Mouse (Mus musculus): ENCODE results near the gene Slc25a23.
"Not testable (repeated sequence)": the region's sequence is repeated elsewhere in the genome, so short reads cannot be mapped to it uniquely, and the experiment has no call there.

The Slc25a23 gene

DNA sequence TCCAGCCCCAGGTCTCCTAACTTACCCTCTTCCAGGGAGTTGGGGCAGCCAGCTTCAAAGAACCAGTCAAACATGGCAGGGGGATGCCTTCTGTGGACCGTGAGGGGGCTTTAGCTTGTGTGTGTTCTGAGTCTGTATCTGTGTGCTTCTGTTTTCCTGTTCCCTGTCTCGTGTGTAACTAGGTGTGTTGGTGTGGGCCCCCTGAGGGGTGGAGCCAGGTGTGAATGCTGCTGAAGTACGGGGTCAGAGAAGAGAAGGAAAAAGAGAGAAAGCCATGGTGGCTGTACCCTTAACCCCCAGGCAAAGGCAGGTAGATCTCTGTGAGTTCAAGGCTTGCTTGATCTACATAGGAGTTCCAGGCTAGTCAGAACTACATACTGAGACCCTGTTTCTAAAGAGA, 17.3 kb upstream of the Slc25a23 start:
- no peak for DNase-seq (ENCODE audit: extremely low read depth, low read depth, low spot score)

DNA sequence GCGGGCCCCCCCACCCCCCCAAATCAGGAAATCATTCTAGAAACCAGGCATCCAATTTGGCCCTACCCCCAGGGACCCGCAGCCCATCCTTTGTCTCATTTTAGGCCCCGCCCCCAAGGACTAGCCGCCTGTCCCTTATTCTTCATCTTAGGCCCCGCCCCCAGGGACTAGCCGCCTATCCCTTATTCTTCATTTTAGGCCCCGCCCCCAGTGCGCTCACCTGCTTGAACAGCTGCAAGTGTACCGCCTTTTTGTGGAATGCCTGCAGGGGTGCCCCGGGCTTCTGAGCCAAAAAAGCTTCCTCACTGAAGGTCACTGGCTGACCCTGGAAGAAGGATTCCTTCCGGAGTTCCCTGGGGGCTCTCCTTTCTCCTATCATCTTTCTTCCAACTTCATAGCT, 11.0 kb upstream of the Slc25a23 start:
- DNase-seq (ENCODE audit: extremely low read depth, low read depth, low spot score): no peak

DNA sequence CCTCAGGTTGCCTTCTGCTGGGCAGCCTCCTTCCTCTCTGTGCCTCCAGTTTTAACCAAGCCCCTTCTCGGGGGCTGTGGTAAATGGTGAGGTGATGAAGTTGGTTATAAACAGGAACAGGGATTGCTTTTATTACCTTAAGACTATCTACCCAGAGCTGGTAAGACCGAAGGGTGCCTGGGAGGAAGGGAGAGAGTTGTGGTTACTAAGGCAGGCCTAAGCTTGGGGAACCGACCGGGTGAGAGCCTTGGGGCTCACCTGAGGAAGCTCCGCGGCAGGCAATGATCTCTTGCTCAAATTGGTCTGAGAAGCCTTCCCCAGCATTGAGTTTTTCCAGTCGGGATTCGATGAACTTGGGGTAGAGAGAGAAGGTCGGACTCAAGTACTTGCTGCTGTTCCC, 10.6 kb upstream of the Slc25a23 start:
- DNase-seq (ENCODE audit: extremely low read depth, low read depth, low spot score): no peak

DNA sequence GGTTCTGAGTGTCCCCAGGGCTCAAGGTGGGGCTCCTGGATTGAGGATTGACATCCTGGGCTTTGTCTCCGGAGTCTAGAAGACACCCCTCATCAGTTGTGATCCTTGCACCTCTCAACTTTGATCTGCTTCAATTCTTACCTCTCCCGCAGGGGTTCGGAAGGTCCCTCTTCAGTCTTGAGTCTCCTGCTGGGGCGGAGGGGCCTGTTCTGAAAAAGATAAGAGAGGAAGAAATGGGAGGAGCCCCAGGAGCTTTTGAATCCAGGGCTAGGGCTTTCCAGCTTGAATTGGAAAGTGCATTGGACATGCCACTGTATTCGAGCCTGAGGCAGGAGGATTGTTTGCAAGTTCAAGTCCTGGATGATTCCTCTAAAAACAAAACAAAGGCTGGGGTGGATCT, 7.2 kb upstream of the Slc25a23 start:
- no peak for DNase-seq (ENCODE audit: extremely low read depth, low read depth, low spot score)

DNA sequence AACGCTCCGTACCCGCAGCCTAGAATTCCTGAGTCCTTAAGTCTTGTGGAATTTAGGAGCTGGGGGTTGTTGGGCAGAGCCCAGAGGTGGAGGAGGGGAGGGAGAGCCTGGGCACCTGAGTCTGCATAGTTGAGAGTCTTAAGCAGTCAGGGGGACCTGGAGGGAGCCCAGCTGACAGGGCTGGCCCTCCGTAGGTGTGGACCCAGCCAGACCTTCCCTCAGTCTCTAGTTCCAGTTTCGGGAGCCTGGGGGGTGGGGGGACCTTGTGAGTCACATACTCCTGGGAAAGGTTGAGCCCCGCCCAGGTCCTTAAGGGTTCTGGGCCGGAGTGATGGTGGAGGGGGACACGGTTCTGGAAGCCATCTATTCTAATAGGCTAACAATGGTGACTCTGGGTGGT, 3.4 kb upstream of the Slc25a23 start:
- no peak for DNase-seq (ENCODE audit: extremely low read depth, low read depth, low spot score)

DNA sequence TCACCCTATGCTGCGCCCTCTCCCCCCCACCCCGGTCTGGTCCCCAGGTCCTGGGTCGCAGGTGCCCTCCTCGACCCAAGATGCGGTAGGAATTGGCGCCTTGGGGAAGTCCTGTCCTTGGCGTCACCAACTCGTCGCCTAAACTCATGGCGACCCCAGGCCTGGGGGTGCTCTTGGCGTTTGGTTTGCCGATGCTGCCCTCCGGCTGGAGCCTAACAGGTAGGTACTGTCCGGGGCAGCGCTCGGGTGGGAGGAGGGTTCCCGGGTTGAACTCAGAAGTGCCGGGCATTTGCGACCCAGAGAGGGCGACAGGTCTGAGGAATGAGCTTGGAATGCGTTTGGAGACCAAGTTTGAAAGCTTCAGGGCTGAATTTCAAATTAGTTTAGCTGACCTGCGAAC, 2.9 kb upstream of the Slc25a23 start:
- no peak for DNase-seq (ENCODE audit: extremely low read depth, low read depth, low spot score)

DNA sequence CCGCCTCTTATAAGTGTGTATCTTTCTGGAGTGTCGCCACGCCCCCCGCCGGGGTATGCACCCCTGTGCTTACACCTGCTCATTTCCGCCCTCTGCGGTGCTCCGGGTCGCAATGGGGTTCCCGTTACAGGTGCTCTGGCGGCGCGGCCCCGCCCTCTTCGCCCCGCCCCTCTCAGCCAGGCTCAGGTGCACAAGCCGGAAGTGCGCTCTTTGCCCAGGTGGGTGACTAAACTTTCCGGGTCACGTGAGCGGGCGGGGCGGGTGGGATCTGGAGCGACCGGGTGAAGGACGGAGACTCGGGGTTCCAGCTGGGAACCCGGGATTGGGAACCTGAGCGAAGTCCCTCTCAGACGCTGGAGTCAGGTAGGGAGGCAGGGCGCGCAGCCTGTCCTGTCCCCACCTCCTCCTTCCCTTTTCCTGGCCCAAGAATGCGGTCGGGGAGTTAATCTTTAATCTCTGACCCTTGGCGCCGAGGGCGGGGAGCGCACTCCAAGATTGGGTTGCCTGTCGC, 2.4 kb upstream of the Slc25a23 start:
- DNase-seq (ENCODE audit: extremely low read depth, low read depth, low spot score): no peak

DNA sequence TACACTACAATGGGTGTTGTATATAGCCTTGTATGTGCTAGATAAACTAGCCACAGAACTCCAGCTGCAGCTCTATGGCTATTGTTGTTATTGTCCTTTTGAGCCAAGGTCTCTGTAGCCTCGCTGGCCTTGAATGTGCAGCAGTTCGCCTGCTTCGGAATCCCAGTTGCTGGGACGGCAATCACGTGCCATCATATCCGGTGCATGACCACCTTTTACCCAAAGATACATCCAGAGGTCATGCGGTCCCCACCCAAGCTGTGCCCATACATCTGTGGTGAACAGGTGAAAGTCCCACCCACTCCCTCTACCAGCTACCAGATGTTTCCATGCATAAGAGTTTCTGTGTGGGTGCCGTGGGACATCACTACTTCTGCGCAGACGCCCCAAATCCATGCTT, 1.4 kb upstream of the Slc25a23 start:
- no peak for DNase-seq (ENCODE audit: extremely low read depth, low read depth, low spot score)

DNA sequence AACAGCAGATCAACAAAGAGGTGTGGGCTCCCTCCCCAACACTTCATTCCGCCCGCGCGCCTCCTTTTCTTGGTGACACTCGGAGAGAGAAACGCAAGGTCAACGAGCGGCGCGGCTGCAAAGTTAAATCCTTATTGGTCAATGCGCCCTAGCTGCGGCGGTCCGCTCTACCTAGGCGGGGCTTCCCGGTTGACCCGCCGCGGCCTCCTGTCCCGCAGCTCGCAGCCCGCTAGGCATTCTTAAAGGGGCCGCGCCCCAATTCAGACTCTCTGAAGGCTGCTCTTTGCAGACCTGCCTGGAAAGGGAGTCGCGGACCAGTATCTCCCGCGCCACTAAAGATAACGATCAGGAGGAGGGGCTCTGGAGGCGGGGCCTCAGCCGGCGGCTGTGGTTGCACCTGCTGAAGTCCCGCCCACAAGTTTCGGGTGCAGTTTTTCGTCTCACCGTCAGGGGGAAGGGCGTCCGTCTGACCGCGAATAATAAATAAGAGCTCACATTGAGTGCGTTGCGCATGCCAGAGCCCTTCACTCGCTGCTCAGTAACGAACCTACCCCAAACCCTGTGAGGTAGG, 653 bp upstream of the Slc25a23 start:
- peak; percentile 66 for DNase-seq (ENCODE audit: extremely low read depth, low read depth, low spot score)

DNA sequence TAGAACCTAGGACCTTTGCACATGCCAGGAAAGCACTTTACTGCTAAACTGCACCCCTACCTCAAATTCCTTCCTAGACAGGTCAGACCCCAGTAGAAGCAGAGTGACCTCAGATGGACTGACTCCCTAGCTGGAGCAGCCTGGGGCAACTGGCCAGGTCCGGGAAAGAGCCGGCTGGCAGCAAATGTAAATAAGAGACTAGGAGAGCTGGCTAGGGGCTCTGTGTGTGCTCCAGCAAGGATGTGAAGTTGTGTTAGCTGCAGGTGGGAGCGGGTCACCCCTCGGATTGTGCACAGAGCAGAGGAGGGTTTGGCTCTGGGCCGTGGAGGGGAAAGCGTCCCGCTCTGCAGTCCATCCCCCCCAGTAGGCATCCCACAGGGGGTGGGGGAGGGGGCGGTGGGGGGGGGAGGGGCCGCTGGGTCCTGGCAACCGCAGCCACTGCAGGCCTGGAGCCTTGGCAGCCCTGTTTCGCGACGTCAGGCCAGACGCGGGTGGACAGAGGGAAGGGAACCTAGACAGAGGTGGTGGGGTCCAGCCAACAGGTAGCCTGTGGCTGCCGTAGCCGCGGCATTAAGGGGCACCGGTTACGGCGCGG, 675 bp downstream of the Slc25a23 start, which contains the start of gene Crb3:
Crb3 (plus strand) TSS at position 215 of the 595 bp plus-strand sequence.
- no peak for DNase-seq (ENCODE audit: extremely low read depth, low read depth, low spot score)

DNA sequence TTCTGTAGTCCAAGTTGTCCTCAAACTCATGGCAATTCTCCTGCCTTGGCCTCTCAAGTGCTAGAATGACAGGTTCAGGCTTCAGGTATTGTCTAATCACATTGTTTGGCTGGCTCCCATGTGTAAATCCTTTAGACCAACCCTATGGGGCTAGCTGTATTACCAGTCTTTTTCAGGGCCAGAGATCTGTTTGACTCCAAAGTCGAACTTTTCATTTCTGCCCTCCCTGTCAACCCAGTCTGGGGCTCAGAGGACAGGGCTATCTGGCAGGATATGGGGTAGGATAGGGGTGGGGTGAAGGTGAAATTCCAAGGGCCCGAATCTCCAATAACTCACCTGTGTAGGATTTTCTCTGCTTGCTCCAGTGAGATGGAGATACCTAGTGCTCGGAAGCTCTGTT, 3.4 kb downstream of the Slc25a23 start:
- DNase-seq (ENCODE audit: extremely low read depth, low read depth, low spot score): no peak

DNA sequence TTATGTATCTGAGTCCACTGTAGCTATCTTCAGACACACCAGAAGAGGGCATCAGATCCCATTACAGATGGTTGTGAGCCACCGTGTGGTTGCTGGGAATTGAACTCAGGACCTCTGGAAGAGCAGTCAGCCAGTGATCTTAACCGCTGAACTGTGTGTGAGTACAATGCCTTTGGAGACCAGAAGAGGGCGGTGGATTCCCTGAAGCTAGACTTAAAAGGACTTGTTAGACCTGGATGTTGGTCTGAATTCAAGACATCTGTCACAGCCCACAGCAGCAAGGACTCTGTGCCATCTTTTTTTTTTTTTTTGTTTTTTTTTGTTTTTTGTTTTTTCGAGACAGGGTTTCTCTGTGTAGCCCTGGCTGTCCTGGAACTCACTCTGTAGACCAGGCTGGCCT, 8.0 kb downstream of the Slc25a23 start:
- DNase-seq (ENCODE audit: extremely low read depth, low read depth, low spot score): not testable (repeated sequence)

DNA sequence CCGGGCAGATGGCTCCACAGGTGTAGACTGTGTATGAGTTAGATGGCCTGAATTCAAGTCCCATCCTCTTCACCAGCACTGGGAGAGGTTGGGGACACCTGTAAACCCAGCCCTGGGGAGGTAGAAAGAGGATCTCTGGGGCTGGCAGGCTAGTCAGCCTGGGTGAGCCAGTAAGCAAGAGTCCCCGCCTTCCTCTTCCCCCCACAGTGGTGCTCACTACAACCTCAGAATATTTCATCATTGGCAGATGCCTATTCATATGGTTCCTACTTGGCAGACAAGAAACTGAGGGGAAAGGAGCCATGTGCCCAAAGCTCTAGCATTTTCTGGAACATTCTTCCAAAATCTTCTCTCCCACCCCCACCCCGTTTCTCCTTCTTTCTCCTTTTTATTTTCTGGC, 10.8 kb downstream of the Slc25a23 start:
- DNase-seq (ENCODE audit: extremely low read depth, low read depth, low spot score): no peak

DNA sequence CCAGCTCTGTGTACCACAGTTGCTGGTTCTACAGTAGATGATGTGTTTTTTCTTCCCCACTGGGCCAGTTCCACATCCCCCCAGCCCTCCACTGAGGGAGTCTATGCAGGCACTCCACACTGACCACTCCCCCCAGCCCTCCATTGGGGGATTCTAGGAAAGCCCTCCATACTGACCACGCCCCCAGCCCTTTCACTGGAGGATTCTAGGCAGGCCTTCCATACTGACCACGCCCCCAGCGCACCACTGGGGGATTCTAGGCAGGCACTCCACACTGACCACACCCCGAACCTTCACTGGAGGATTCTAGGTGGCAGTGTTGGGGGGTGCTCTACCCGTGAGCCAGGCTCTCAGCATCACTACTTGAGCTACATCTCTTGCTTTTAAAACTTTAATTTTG, 12.3 kb downstream of the Slc25a23 start:
- no peak for DNase-seq (ENCODE audit: extremely low read depth, low read depth, low spot score)

DNA sequence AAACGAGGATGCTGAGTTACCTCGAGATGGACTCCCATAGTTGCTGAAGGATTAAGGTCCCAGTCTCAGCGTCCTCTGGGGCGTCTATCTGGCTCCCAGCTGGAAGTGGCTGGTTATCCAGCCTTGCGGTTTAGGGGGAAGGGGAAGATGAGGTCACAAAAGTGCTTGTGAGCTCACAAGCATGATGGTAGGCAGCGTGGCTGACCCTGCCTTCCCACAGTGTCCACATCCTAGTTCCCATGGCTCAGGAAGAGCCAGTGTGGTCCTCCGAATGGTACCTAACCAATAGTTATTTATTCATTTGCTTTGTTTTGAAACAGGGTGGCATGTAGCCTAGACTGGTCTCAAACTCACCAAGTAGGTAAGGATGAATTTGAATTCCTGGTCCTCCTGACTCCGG, 18.1 kb downstream of the Slc25a23 start, which contains the start of gene Slc25a41:
Slc25a41 (minus strand) TSS at position 101 of the 400 bp plus-strand sequence.
- no peak for DNase-seq (ENCODE audit: extremely low read depth, low read depth, low spot score)

DNA sequence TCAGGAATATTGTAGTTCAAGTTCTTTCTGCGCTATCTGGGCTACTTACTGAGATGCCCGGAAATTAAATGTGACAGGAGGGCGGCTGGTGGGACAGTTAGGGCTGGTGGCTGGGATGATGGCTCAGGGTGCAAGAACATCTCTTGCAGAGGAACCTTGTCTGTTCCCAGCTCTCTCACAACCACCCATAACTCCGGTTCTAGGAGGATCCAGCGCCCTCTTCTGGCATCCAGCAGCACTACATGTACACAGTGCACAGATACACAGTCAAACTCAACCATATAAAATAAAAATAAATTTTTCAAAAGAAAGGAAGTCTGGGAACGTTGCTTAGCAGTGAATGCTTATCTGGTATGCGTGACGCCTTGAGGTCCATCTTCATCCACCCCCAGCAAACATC, 20.7 kb downstream of the Slc25a23 start:
- DNase-seq (ENCODE audit: extremely low read depth, low read depth, low spot score): no peak

DNA sequence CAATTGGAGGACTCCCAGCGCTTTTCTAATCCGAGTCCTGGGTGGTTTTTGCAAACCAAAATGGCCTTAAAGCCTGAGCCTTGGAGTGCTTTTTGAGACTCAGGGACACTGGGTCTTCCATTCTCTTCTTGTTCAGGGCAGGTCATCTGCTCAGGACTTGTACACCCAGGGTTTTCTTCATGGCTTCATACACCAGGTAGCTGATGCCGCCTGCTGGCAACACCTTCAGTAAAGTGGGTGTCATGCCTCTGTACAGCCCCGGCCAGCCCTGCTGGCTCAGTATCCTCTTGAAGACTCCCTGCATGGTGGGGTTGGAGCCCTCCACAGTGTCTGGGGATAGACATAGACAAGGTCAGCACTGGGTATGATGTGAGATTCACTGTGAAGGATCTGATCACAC, 26.8 kb downstream of the Slc25a23 start:
- no peak for DNase-seq (ENCODE audit: extremely low read depth, low read depth, low spot score)

DNA sequence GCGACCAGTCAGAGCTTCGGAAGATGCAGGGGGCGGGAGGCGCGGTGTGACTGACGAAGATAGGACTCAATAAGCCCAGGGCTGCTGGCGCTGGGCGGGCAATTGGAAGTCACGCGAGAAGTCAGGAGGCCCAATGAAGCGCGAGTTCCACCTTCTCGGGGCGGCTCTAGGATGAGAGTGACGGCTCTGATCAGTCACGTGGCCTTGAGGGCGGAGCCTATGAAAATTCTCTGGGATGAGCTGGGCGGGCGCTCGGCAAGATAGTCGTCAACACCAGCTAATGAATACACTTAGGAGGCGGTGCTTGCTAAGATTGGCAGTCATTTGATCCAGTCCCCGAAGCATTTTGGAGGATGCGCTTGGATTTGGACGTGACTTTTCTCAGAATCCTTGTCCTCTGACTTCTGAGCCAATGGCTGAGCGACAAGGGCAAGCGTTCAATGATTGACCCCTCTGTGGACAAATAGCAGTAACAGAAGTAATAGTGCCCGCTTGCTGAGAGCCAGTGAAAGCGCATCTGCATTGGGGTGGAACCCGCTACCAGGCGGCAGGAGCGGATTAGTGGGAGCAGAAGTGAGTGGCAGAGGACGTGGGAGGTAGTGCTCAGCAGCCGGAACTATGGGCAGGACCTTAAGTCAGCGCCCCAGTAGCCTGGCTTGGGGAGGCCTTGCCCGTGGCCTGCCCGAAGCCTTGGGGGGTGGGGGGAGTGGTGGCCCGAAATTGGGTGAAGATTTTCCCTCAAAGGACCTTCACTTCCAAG, 27.8 kb downstream of the Slc25a23 start:
- DNase-seq (ENCODE audit: extremely low read depth, low read depth, low spot score): peak; percentile 100

DNA sequence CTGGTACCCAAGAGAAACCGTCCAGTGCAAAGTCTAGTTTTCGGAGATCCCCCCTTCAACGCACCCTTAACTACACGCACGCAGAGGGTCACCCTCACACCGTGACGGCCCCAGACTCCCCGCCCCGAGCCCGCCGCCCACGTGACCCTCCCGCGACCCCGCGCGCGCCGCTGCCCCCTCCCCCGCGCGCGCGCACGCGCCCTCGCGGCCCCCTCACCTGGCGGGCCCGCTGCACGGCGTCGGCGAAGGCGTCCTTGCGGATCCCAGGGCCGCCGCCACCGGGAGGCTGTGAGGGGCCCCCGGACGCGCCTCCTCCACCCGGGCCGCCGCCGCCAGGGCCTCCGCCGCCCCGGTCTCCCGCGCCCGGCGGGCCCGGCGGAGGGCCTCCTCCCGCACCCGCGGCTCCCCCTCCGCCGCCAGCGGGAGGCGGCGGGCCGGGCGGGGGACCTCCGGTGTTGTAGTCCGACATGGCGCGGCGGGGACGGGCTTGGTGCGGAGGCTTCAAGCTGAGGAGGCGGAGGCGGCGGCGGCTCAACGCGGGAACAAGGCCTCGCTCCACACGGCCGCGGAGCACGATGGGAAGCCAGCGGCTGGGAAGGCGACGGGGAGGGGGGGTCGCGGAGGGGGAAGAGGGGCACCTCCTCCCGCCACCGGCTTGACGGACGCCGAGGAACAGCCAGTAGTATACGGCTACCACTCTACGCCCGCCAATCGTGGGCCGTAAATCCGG, 28.6 kb downstream of the Slc25a23 start, which contains the start of gene Khsrp:
Khsrp (minus strand) TSS at position 592 of the 730 bp plus-strand sequence.
- DNase-seq (ENCODE audit: extremely low read depth, low read depth, low spot score): no peak

DNA sequence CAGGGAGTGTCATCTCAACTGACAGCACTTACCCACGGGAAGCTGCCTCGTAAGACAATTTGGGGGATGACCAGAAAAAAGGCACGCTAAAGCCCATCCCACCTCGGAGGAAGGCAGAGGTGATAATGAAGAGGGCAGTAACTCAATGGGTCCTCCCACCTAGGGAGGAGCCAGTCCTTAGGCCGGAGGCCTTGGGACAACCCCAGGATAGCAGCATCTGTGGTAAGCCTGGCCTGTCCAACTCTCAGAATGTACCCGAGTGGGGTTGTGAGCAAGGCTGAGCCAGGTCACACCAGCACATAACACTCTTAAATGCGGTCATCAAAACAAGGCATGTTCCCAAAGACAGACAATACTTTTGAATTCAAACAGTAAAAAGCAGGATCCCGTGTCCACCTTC, 30.0 kb downstream of the Slc25a23 start:
- DNase-seq (ENCODE audit: extremely low read depth, low read depth, low spot score): no peak

DNA sequence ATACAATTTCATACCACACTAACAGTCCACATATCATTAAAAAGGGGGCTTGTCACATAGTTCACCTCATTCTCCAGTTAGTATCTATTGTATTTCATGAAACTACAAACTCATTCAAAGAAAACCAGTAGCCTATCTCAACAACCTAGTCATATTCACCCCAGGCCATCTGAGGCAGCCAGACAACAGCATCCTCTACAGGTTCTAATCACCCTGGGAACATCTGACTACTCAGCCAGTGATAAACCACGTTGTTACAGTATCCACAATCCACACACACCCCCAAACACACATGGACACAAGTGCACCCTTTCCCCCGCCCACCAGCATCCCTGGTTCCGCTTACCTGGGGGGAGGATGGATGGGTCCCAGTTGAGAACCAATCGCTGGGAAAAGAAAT, 32.2 kb downstream of the Slc25a23 start:
- DNase-seq (ENCODE audit: extremely low read depth, low read depth, low spot score): no peak

Data from fat pad, adult 2 months (tissue).